ENCODE assay signal across 8 mouse cellular contexts in genomic region chr17:13472460-13473062, GRCm38 (mm10).
A peak's percentile ranks its signal among the peaks of the same experiment; 100 is the strongest.
DNase-seq lines count a peak whose midpoint lies in the region; ATAC-seq and TF ChIP-seq lines count a peak whose summit lies in the region.

No protein-coding gene starts in this region.

- DNase-seq in CD8-positive naive resting alpha-beta T cell, adult 2 months (ENCODE audit: low read depth in 2 of 2, low spot score in 2 of 2), result peak; percentile 10 to 33
- DNase-seq in heart, postnatal 14 days, result peak; percentile 69 to 85
- peak; percentile 78 to 82 for DNase-seq in kidney, postnatal 4 days
- DNase-seq in retina, adult 2 months (ENCODE audit: low read depth, low spot score), result peak; percentile 20
- DNase-seq in thymus, postnatal 4 days, result peak; percentile 75

- intact Hi-C loops in heart, postnatal 14 days (cut with DNase I), result loop anchor here (1.0 to 5.0 kb wide), 5 partner anchors 90 to 358 kb away; partner anchors contain the start of gene Afdn

- peak; percentile 26; the same call in 1 of the 2 replicates for ATAC-seq in lung, embryonic 16.5 days (ENCODE audit: low read depth)

- H3K4me3 ChIP-seq in bone marrow macrophage, adult 2 months (ENCODE audit: insufficient read depth, low read length), result no peak overlapping the region
- H3K4me3 ChIP-seq in embryonic fibroblast, embryonic 13.5 days (ENCODE audit: insufficient read depth, low read length), result no peak overlapping the region
- no peak overlapping the region for H3K4me3 ChIP-seq in lung, embryonic 16.5 days (ENCODE audit: low read length)

- TF ChIP-seq CTCF in bone marrow macrophage, adult 2 months (IDR thresholded peaks at IDR 0.05; ENCODE audit: low read depth, low read length), result peak; percentile 65
- peak; percentile 43; the same call in 1 of the 2 replicates for TF ChIP-seq CTCF in embryonic fibroblast, embryonic 13.5 days (IDR thresholded peaks at IDR 0.05; ENCODE audit: borderline replicate concordance, insufficient read depth, low read length)

- no peaks in the 10 kb centered on the region for H3K4me1 ChIP-seq in bone marrow macrophage, adult 2 months (ENCODE audit: control insufficient read depth, insufficient read depth, low read length)
- H3K4me1 ChIP-seq in embryonic fibroblast, embryonic 13.5 days (ENCODE audit: control insufficient read depth, insufficient read depth, low read length), result no peaks in the 10 kb centered on the region; the same call in 1 of the 2 replicates
- peaks cover 19% of the 10 kb centered on the region for H3K4me1 ChIP-seq in lung, embryonic 16.5 days (replicated peaks; ENCODE audit: control insufficient read depth, insufficient read depth, low read length)

- no peak for TF ChIP-seq POLR2A in bone marrow macrophage, adult 2 months (IDR thresholded peaks at IDR 0.05; ENCODE audit: borderline replicate concordance, low read depth, low read length)
- no peak for TF ChIP-seq POLR2A in embryonic fibroblast, embryonic 13.5 days (IDR thresholded peaks at IDR 0.05; ENCODE audit: low read depth, low read length)

- WGBS in lung, embryonic 16.5 days, result 10% methylated on average over 7 of the region's 7 CpGs

- H3K27me3 ChIP-seq in lung, embryonic 16.5 days (ENCODE audit: control insufficient read depth, insufficient read depth, low read depth, low read length), result no peaks in the 10 kb centered on the region

- no peak overlapping the region for H3K9ac ChIP-seq in lung, embryonic 16.5 days (ENCODE audit: low read length)

- no peaks in the 10 kb centered on the region for H3K36me3 ChIP-seq in lung, embryonic 16.5 days (ENCODE audit: control insufficient read depth, insufficient read depth, low read length)

- no peak overlapping the region for H3K27ac ChIP-seq in bone marrow macrophage, adult 2 months (ENCODE audit: insufficient read depth, low read depth, low read length)
- no peak overlapping the region for H3K27ac ChIP-seq in embryonic fibroblast, embryonic 13.5 days (ENCODE audit: insufficient read depth, low read length)
- no peak overlapping the region for H3K27ac ChIP-seq in lung, embryonic 16.5 days (ENCODE audit: low read length)

- no peaks in the 10 kb centered on the region for H3K9me3 ChIP-seq in lung, embryonic 16.5 days (ENCODE audit: control insufficient read depth, low read length)

- no peak overlapping the region for H3K4me2 ChIP-seq in lung, embryonic 16.5 days (ENCODE audit: low read depth, low read length)

Comparison
In these comparisons a context has a peak if more than half of its experiments do, and no peak if none do; other contexts are left out.
1. DNase-seq: peak in every context shown above with its lines; median percentile 80 in kidney, postnatal 4 days; 77 in heart, postnatal 14 days; 75 in thymus, postnatal 4 days; 22 in CD8-positive naive resting alpha-beta T cell, adult 2 months; 20 in retina, adult 2 months.